Mouse (Mus musculus) embryonic facial prominence, embryonic 14.5 days (tissue): Measurements from ENCODE around the gene Snx21. TPM values are rescaled to one million over a fixed set of nuclear protein-coding genes. Genes with fewer than 3 reads are reported as not detected.
A peak's percentile ranks its signal among the peaks of the same experiment; 100 is the strongest.

ENCODE experiments used
- ATAC-seq: fragments of 200-750 bp; cut with Nextera tagmentation; 2 replicates; pipeline ENCODE4 v1.8.0; 2017; ENCODE audit warnings: low read depth, moderate number of reproducible peaks, moderate TSS enrichment
- DNase-seq: peaks from one replicate; pipeline ENCODE4 v3.0.0-alpha.2; 2015; ENCODE audit warnings: low spot score
- H3K27ac ChIP-seq: fragments of 300-500 bp; sonication (generic); replicated peaks from 2 replicates; pipeline ENCODE4 v1.5.1; 2014; ENCODE audit warnings: low read depth, mild to moderate bottlenecking, low read length, moderate library complexity
- H3K27me3 ChIP-seq: fragments of 300-500 bp; sonication (generic); replicated peaks from 2 replicates; pipeline ENCODE4 v1.6.1; 2014; ENCODE audit warnings: low read length; ENCODE audit not compliant: control insufficient read depth, insufficient read depth
- H3K36me3 ChIP-seq: fragments of 300-500 bp; sonication (generic); 2 replicates; pipeline ENCODE4 v1.6.1; 2014; ENCODE audit warnings: low read length, mixed read lengths; ENCODE audit not compliant: control insufficient read depth, insufficient read depth
- H3K4me1 ChIP-seq: fragments of 300-500 bp; sonication (generic); 2 replicates; pipeline ENCODE4 v1.6.1; 2014; ENCODE audit warnings: antibody characterized with exemption, low read length; ENCODE audit not compliant: control insufficient read depth, insufficient read depth
- H3K4me2 ChIP-seq: fragments of 300-500 bp; sonication (generic); 2 replicates; pipeline ENCODE4 v1.6.1; 2014; ENCODE audit warnings: low read depth, mild to moderate bottlenecking, low read length, moderate library complexity, mixed read lengths
- H3K4me3 ChIP-seq: fragments of 300-500 bp; sonication (generic); 2 replicates; pipeline ENCODE4 v1.5.1; 2014; ENCODE audit warnings: low read depth, mild to moderate bottlenecking, low read length
- H3K9ac ChIP-seq: fragments of 300-500 bp; sonication (generic); 2 replicates; pipeline ENCODE4 v1.6.1; 2014; ENCODE audit warnings: low read depth, mild to moderate bottlenecking, low read length, moderate library complexity, mixed read lengths
- H3K9me3 ChIP-seq: fragments of 300-500 bp; sonication (generic); 2 replicates; pipeline ENCODE4 v1.6.1; 2016; ENCODE audit warnings: low read length; ENCODE audit not compliant: control insufficient read depth
- WGBS: fragments of 180-500 bp; shearing (Covaris S2); extraction: QIAGEN DNeasy Blood & Tissue Kit; methylation state at CpG from one replicate; pipeline ENCODE4 v1.1.7; 2014; 5-methylcytosine and 5-hydroxymethylcytosine counted together
- polyA plus RNA-seq: library from polyadenylated mRNA; unstranded; fragments of >200 nt; fragmentation: Nextera tagmentation; extraction: Ambion mirVana; gene quantifications from 2 replicates; pipeline ENCODE4 v1.2.1, GENCODE M21; 2014

The Snx21 gene
- polyA plus RNA-seq, 1 experiment from 2014 or later = 28.3 TPM

DNA sequence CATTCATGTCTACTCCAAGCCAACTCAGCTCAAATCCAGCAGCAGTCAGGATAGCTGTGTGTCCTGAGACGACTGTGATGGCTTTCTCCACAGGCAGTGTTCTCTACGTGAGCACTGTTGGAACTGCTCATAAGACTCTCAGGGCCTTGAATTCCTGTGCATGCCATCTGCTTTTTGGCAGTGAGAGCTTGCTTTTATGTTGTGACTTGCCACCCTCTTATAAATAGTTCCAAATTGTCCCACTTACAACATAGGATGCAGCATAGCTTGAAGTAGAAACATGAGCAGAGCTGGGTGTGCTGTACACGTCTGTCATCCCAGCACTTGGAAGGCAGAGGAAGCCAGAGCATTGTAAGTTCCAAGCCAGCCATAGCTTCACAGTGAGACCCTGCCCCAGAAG lies 19.8 kb upstream of the Snx21 start:
- H3K27ac ChIP-seq = no peak overlapping the region
- H3K4me3 ChIP-seq = no peak overlapping the region
- 0 out of 2 replicates have a peak, but pooled peaks cover 8% of the 10 kb centered on the region for H3K4me1 ChIP-seq
- no peak overlapping the region for H3K4me2 ChIP-seq
- H3K27me3 ChIP-seq = no peaks in the 10 kb centered on the region
- no peaks in the 10 kb centered on the region for H3K9me3 ChIP-seq
- WGBS = 79% methylated on average over 3 of the region's 3 CpGs
- H3K9ac ChIP-seq = no peak overlapping the region
- no peak for ATAC-seq
- no peak for DNase-seq
- H3K36me3 ChIP-seq = peaks cover 63% of the 10 kb centered on the region

DNA sequence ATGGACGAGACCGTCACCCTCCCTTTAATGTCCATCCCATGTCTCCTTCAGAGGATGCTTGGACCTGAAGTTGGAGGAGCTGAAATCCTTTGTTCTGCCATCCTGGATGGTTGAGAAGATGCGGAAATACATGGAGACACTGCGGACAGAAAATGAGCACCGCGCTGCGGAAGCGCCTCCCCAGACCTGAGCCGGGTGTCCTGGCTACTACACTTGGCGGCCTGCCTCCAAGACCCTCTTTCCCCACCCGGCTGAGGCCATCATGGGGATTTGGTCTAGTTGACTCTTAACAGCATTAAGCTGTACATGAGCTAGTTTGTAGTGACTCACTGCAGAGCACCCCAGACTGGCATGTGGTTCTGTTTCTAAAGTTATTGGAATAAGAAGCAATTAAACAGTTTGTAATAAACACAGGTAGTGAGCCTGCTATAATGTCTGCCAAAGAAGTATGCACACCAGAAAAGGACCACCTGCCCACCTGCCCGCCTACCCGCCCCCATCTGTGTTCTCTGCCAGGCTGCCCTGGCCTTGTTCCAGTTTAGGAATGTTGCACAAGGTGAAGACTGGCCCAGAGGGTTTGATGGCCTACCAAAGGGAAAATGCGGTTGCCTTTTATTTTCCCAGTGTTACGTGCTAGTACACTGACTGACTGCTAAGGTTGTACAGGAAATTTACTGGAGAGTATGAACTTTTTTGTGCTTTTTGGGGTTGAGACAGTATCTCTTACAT lies 17.6 kb upstream of the Snx21 start:
- Histone ChIP-seq H3K27ac (no peak overlapping the region), H3K4me3 (no peak overlapping the region), H3K4me2 (no peak overlapping the region), H3K36me3 (peaks cover 53% of the 10 kb centered on the region), H3K9ac (no peak overlapping the region), H3K27me3 (no peaks in the 10 kb centered on the region), H3K4me1 (peaks cover 18% of the 10 kb centered on the region; the same call in 1 of the 2 replicates), H3K9me3 (no peaks in the 10 kb centered on the region)
- WGBS = 97% methylated on average over 15 of the region's 15 CpGs
- ATAC-seq = no peak
- DNase-seq = no peak

GRCm38 (mm10) chr2:164769258-164770037 lies 16.2 kb upstream of the Snx21 start, which contains the start of gene Ube2c:
TSS of gene Ube2c (plus strand) at chr2:164769898.
- ATAC-seq = peak; percentile 99
- H3K27ac ChIP-seq = peak within 1 kb of the TSS; percentile 48; the same call in 1 of the 2 replicates
- DNase-seq = peak; percentile 100
- peaks cover 18% of the 10 kb centered on the region; the same call in 1 of the 2 replicates for H3K4me1 ChIP-seq
- H3K4me2 ChIP-seq = peak within 1 kb of the TSS; percentile 93
- peak within 1 kb of the TSS; percentile 82 for H3K9ac ChIP-seq
- H3K27me3 ChIP-seq = no peaks in the 10 kb centered on the region
- WGBS = 2% methylated on average over 53 of the region's 53 CpGs
- peaks cover 50% of the 10 kb centered on the region for H3K36me3 ChIP-seq
- H3K4me3 ChIP-seq = peak within 1 kb of the TSS; percentile 93
- no peaks in the 10 kb centered on the region for H3K9me3 ChIP-seq

- no peaks in the 10 kb centered on the region for H3K27me3 ChIP-seq
- peak overlapping the region; percentile 82 for H3K9ac ChIP-seq
- no peaks in the 10 kb centered on the region for H3K9me3 ChIP-seq
- ATAC-seq (no peak), DNase-seq (no peak)
- peaks cover 42% of the 10 kb centered on the region for H3K36me3 ChIP-seq
- WGBS = 4% methylated on average over 15 of the region's 15 CpGs
- H3K4me3 ChIP-seq = peak overlapping the region; percentile 93
- H3K4me2 ChIP-seq = peak overlapping the region; percentile 93
- peaks cover 18% of the 10 kb centered on the region; the same call in 1 of the 2 replicates for H3K4me1 ChIP-seq
- 0 out of 2 replicates have a peak overlapping the region, but pooled peaks have one; percentile 48 for H3K27ac ChIP-seq
Measured at GRCm38 (mm10) chr2:164770279-164770678, 15.3 kb upstream of the Snx21 start.

DNA sequence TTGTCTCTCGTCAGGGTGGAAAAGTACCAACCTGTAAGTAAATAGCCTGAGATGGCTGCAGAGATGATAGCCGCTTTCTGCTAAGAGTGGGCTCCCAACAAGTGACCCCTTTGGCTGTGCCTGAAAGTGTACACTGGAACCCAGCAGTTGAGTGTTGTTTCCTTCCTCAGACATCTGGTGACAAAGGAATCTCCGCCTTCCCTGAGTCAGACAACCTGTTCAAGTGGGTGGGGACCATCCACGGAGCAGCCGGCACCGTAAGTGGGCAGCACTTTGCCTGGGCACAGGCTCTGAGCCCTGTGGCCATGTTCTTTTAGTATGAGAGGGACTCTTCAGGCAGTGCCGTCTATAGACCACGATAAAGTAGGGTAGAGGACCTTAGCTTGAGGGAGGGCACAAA lies 14.5 kb upstream of the Snx21 start:
- Histone ChIP-seq H3K4me1 (peaks cover 18% of the 10 kb centered on the region; the same call in 1 of the 2 replicates), H3K36me3 (peaks cover 34% of the 10 kb centered on the region), H3K9me3 (no peaks in the 10 kb centered on the region), H3K4me3 (peak overlapping the region; percentile 93), H3K9ac (peak overlapping the region; percentile 82), H3K4me2 (peak overlapping the region; percentile 93), H3K27me3 (no peaks in the 10 kb centered on the region), H3K27ac (no peak overlapping the region)
- ATAC-seq = no peak
- no peak for DNase-seq
- WGBS = 74% methylated on average over 8 of the region's 8 CpGs

DNA sequence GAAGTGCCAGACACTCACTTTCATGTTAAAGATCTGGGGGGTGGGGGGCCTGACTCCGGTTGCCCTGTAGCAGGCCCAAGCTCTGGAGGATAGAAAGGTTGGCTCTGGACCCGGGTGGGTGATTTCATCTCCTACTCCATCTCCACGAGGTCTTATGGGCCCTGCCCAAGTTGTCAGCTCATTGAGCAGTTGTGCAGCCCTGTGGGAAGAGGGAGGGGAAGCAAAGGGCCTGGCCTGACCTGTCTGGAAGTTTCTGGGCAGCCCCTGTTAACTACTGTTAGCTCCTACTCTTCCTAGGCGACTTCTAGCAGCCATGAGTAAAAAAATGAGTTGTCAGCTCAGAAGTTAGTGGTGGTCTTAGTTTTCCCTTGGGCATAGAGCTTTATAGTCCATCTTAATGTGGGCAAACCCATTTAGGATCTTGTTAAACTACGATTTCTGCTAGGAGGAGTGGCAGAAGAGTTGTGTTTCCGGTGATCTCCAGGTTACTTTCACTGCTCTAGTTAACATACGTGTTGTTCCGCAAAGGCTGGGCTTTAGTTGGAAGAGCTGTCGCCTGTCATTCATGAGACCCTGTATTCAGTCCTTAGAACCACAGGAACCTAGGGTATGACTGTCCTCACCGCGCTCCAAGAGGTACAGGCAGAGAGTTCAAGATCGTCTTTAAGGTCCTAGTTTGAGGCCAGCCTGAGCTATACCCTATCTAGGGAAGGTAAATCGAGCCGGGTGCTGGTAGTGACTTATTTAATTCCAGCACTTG lies 12.2 kb upstream of the Snx21 start:
- ATAC-seq (no peak), DNase-seq (no peak)
- H3K4me3 ChIP-seq = no peak overlapping the region
- no peaks in the 10 kb centered on the region for H3K27me3 ChIP-seq
- H3K27ac ChIP-seq = no peak overlapping the region
- H3K9me3 ChIP-seq = no peaks in the 10 kb centered on the region
- no peak overlapping the region for H3K9ac ChIP-seq
- H3K36me3 ChIP-seq = peaks cover 15% of the 10 kb centered on the region
- peaks cover 18% of the 10 kb centered on the region; the same call in 1 of the 2 replicates for H3K4me1 ChIP-seq
- no peak overlapping the region for H3K4me2 ChIP-seq
- WGBS = 79% methylated on average over 14 of the region's 14 CpGs

- WGBS = 83% methylated on average over 5 of the region's 5 CpGs
- no peak overlapping the region for H3K4me3 ChIP-seq
- ATAC-seq (no peak), DNase-seq (no peak)
- no peaks in the 10 kb centered on the region for H3K9me3 ChIP-seq
- H3K4me2 ChIP-seq = no peak overlapping the region
- peaks cover 18% of the 10 kb centered on the region; the same call in 1 of the 2 replicates for H3K4me1 ChIP-seq
- peaks cover 15% of the 10 kb centered on the region for H3K36me3 ChIP-seq
- no peak overlapping the region for H3K27ac ChIP-seq
- no peak overlapping the region for H3K9ac ChIP-seq
- no peaks in the 10 kb centered on the region for H3K27me3 ChIP-seq
Measured at GRCm38 (mm10) chr2:164773989-164774364, 11.6 kb upstream of the Snx21 start.

DNA sequence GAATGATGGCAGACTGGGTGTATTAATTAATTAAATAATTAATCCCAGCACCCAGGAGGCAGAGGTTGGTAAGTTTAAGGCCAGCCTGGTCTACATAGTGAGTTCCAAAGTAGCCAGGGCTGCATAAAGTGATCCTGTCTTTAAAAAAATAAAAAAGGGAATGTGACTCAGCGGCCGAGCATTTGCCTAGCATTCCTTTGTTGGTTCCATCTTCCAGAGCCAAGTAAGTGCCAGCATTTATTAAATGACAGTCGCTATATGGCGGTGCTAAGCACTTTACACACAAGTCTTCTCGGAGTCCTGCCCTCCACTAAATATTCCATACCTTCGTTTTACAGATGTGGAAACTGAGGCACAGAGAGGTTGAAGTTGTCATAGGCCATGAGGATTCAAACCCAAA lies 9.5 kb upstream of the Snx21 start:
- Histone ChIP-seq H3K4me2 (no peak overlapping the region), H3K36me3 (peaks cover 15% of the 10 kb centered on the region), H3K27me3 (no peaks in the 10 kb centered on the region), H3K4me1 (peaks cover 9% of the 10 kb centered on the region; the same call in 1 of the 2 replicates), H3K4me3 (no peak overlapping the region), H3K27ac (no peak overlapping the region), H3K9ac (no peak overlapping the region), H3K9me3 (no peaks in the 10 kb centered on the region)
- WGBS = 85% methylated on average over 6 of the region's 6 CpGs
- ATAC-seq (no peak), DNase-seq (no peak)
